Mouse (Mus musculus) limb, embryonic 14.5 days (tissue): Measurements from ENCODE around the gene B3gnt2. TPM values are rescaled to one million over a fixed set of nuclear protein-coding genes. Genes with fewer than 3 reads are reported as not detected.

Experiments used
- ATAC-seq: fragments of 200-750 bp; cut with Nextera tagmentation; 2 replicates; pipeline ENCODE4 v1.8.0; 2017; ENCODE audit warnings: low read depth, moderate number of reproducible peaks, moderate TSS enrichment; ENCODE audit not compliant: low FRiP score
- DNase-seq: peaks from one replicate; pipeline ENCODE4 v3.0.0-alpha.2; 2015; ENCODE audit warnings: low spot score
- H3K27ac ChIP-seq: fragments of 300-500 bp; sonication (generic); replicated peaks from 2 replicates; pipeline ENCODE4 v1.5.1; 2014; ENCODE audit warnings: low read depth, mild to moderate bottlenecking, low read length, moderate library complexity, mixed read lengths
- H3K27me3 ChIP-seq: fragments of 300-500 bp; sonication (generic); 2 replicates; pipeline ENCODE4 v1.6.1; 2014; ENCODE audit warnings: low read length, mixed read lengths; ENCODE audit not compliant: control insufficient read depth, insufficient read depth
- H3K36me3 ChIP-seq: fragments of 300-500 bp; sonication (generic); 2 replicates; pipeline ENCODE4 v1.6.1; 2014; ENCODE audit warnings: mild to moderate bottlenecking, low read length, moderate library complexity, mixed read lengths; ENCODE audit not compliant: control insufficient read depth, insufficient read depth
- H3K4me1 ChIP-seq: fragments of 300-500 bp; sonication (generic); 2 replicates; pipeline ENCODE4 v1.6.1; 2014; ENCODE audit warnings: antibody characterized with exemption, low read length, mixed read lengths; ENCODE audit not compliant: control insufficient read depth, insufficient read depth
- H3K4me2 ChIP-seq: fragments of 300-500 bp; sonication (generic); replicated peaks from 2 replicates; pipeline ENCODE4 v1.6.1; 2014; ENCODE audit warnings: low read depth, mild to moderate bottlenecking, low read length, moderate library complexity; ENCODE audit not compliant: severe bottlenecking
- H3K4me3 ChIP-seq: fragments of 300-500 bp; sonication (generic); replicated peaks from 2 replicates; pipeline ENCODE4 v1.5.1; 2014; ENCODE audit warnings: low read length
- H3K9ac ChIP-seq: fragments of 300-500 bp; sonication (generic); 2 replicates; pipeline ENCODE4 v1.6.1; 2014; ENCODE audit warnings: mild to moderate bottlenecking, low read depth, low read length, moderate library complexity; ENCODE audit not compliant: severe bottlenecking
- H3K9me3 ChIP-seq: fragments of 300-500 bp; sonication (generic); 2 replicates; pipeline ENCODE4 v1.6.1; 2016; ENCODE audit warnings: low read length; ENCODE audit not compliant: control insufficient read depth
- POLR2A ChIP-seq: fragments of 200-500 bp; IDR thresholded peaks from 2 replicates; pipeline ENCODE4 v1.8.0; 2012; ENCODE audit warnings: inconsistent platforms, mild to moderate bottlenecking, moderate library complexity, borderline replicate concordance; ENCODE audit not compliant: insufficient read depth, insufficient read length; ENCODE audit errors: extremely low read depth
- WGBS: fragments of 180-500 bp; shearing (Covaris S2); extraction: QIAGEN DNeasy Blood & Tissue Kit; methylation state at CpG from one replicate; pipeline ENCODE4 v1.1.7; 2014; 5-methylcytosine and 5-hydroxymethylcytosine counted together
- polyA plus RNA-seq, 2 experiments: library from polyadenylated mRNA; depleted of rRNA in 1 of 2; stranded (reverse) in 1 of 2; unstranded in 1 of 2; fragments of >200 nt; fragmentation: Nextera tagmentation in 1 of 2; extraction: Ambion mirVana in 1 of 2; gene quantifications; 2 replicates each; pipeline versions ENCODE4 v1.2.1 to v1.2.3; 2012 to 2014

B3gnt2 gene
- polyA plus RNA-seq, 2 experiments: 6.2 to 9.7 TPM

GRCm38 (mm10) chr11:22852510-22852909, 8.3 kb downstream of the B3gnt2 start:
- TF ChIP-seq POLR2A: no peak
- Histone ChIP-seq H3K9ac (no peak overlapping the region), H3K4me3 (no peak overlapping the region), H3K36me3 (no peaks in the 10 kb centered on the region), H3K4me1 (peaks cover 7% of the 10 kb centered on the region; the same call in 1 of the 2 replicates), H3K27ac (no peak overlapping the region), H3K4me2 (no peak overlapping the region), H3K9me3 (no peaks in the 10 kb centered on the region), H3K27me3 (peaks cover 12% of the 10 kb centered on the region; the same call in 1 of the 2 replicates)
- DNase-seq: no peak
- ATAC-seq: no peak
- 33% methylated on average over 1 of the region's 1 CpGs for WGBS

DNA sequence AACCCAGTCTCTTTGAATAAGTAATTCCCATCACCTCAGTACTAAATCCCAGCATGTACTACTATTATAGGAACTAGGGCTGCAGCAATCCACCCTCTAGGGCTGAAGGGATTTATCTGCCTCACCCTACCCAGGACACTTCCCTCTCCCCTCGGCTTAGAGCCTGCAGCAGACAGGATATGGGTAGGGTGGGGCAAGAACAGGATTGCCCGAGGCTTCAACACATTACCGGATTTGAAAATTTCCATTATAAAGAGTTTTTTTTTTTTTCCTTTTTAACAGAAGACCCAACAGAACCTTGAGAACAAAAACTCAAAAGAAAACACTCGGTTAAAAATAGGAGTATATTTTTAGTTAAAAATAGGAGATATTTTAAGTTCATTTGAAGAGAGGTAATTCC, 9.3 kb downstream of the B3gnt2 start:
- Histone ChIP-seq H3K4me2 (no peak overlapping the region), H3K36me3 (no peaks in the 10 kb centered on the region), H3K4me1 (peaks cover 7% of the 10 kb centered on the region; the same call in 1 of the 2 replicates), H3K9me3 (no peaks in the 10 kb centered on the region), H3K4me3 (no peak overlapping the region), H3K9ac (no peak overlapping the region), H3K27ac (no peak overlapping the region), H3K27me3 (0 out of 2 replicates have a peak, but pooled peaks cover 1% of the 10 kb centered on the region)
- DNase-seq (no peak), ATAC-seq (no peak)
- no peak for TF ChIP-seq POLR2A
- 39% methylated on average over 4 of the region's 4 CpGs for WGBS

DNA sequence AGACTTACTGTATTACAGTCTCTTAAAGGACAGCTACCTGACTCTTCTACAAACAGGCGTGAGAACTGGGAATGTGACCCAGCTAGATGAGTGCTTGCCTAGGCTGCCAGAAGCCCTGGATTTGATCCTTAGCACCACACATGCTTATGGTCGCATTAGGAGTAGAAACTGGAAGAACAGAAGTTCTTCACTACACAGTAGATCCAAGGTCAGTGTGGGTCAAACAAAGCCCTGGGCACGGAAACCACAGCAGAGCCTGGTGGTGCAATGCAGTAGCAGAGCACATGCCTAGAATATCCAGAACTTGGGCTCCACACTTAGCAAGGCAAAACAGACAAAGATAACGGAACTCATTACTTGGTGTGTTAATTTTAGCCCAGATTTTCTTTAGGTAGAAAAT, 10.7 kb downstream of the B3gnt2 start:
- 83% methylated on average over 4 of the region's 4 CpGs for WGBS
- H3K4me1 ChIP-seq: peaks cover 7% of the 10 kb centered on the region; the same call in 1 of the 2 replicates
- no peak overlapping the region for H3K4me3 ChIP-seq
- no peaks in the 10 kb centered on the region for H3K9me3 ChIP-seq
- H3K9ac ChIP-seq: no peak overlapping the region
- no peaks in the 10 kb centered on the region for H3K36me3 ChIP-seq
- H3K27me3 ChIP-seq: no peaks in the 10 kb centered on the region
- no peak overlapping the region for H3K27ac ChIP-seq
- ATAC-seq: no peak
- H3K4me2 ChIP-seq: no peak overlapping the region
- no peak for DNase-seq
- no peak for TF ChIP-seq POLR2A

GRCm38 (mm10) chr11:22848649-22849195, 12.0 kb downstream of the B3gnt2 start:
- Histone ChIP-seq H3K4me1 (peaks cover 7% of the 10 kb centered on the region; the same call in 1 of the 2 replicates), H3K4me3 (no peak overlapping the region), H3K9me3 (no peaks in the 10 kb centered on the region), H3K36me3 (no peaks in the 10 kb centered on the region), H3K27me3 (no peaks in the 10 kb centered on the region), H3K9ac (no peak overlapping the region), H3K4me2 (no peak overlapping the region), H3K27ac (no peak overlapping the region)
- no peak for ATAC-seq
- no peak for DNase-seq
- no peak for TF ChIP-seq POLR2A
- 75% methylated on average over 5 of the region's 5 CpGs for WGBS

DNA sequence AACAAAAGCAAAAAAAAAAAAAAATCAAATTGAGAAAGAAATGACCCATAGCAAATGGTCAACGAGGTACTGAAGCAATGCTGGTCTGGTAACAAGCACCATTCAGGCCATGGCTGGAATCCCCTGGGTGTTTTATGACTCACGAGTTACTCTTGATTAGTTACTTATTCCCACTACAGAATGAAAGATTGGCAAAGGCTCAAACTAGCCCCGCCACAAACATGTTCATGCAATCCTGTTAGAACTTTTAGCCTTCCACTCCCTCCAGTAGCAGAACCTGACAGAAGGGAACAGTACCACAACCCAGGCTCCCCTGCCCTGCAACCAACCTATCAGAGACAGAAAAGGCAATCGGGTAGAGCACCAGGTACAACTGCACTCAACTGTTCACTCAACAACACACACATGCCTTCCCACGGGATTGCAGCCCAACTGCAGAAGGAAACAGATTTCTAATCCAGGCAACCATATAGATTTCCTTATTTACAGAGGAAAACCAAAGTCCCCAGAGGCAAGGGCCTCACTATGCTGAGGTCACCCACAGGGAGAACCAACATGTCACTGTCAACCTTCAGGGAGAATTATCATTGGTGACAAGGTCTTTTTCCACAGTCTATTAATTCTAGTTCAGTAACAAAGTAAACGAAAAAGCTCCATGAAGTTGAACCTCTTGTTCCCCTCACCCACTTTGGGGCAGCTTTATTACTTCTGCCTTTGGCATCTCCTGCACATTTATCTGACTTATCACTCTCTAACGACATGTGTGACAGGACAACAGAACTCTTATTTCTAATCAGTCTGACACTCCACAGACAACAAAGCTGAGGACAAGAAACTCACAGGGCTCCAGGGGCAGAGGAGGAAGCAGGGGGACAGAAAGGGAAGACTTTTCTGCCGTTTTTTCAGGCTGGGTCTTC, 12.8 kb downstream of the B3gnt2 start:
- DNase-seq (no peak), ATAC-seq (no peak)
- H3K9me3 ChIP-seq: no peaks in the 10 kb centered on the region
- H3K27me3 ChIP-seq: no peaks in the 10 kb centered on the region
- no peaks in the 10 kb centered on the region for H3K36me3 ChIP-seq
- H3K4me2 ChIP-seq: no peak overlapping the region
- H3K4me1 ChIP-seq: peaks cover 7% of the 10 kb centered on the region; the same call in 1 of the 2 replicates
- WGBS: 20% methylated on average over 8 of the region's 8 CpGs
- H3K27ac ChIP-seq: no peak overlapping the region
- no peak overlapping the region for H3K9ac ChIP-seq
- no peak overlapping the region for H3K4me3 ChIP-seq
- TF ChIP-seq POLR2A: no peak
